Mouse (Mus musculus): ENCODE results near the gene Pick1.

- TF ChIP-seq CTCF (IDR thresholded peaks at IDR 0.05; ENCODE audit: extremely low read depth, insufficient read depth, low read length) (peak; percentile 100), POLR2A (IDR thresholded peaks at IDR 0.05; ENCODE audit: extremely low read depth, insufficient read depth, low read length) (peak; percentile 47; the same call in 1 of the 2 replicates)
Measured at GRCm38 (mm10) chr15:79243234-79244042, 14.5 kb downstream of the Pick1 start.
